Mouse (Mus musculus) olfactory bulb, adult 2 months (tissue): ENCODE measurements around the gene Fam71e1.

Experiments used
- CTCF ChIP-seq: fragments of 200-500 bp; IDR thresholded peaks from 2 replicates; pipeline ENCODE4 v1.5.1; 2012; ENCODE audit warnings: low read depth, mild to moderate bottlenecking, low read length, moderate library complexity; ENCODE audit not compliant: insufficient read depth
- POLR2A ChIP-seq: fragments of 200-500 bp; IDR thresholded peaks from 2 replicates; pipeline ENCODE4 v1.6.1; 2012; ENCODE audit warnings: mild to moderate bottlenecking, low read depth, low read length, moderate library complexity; ENCODE audit not compliant: insufficient read depth

DNA sequence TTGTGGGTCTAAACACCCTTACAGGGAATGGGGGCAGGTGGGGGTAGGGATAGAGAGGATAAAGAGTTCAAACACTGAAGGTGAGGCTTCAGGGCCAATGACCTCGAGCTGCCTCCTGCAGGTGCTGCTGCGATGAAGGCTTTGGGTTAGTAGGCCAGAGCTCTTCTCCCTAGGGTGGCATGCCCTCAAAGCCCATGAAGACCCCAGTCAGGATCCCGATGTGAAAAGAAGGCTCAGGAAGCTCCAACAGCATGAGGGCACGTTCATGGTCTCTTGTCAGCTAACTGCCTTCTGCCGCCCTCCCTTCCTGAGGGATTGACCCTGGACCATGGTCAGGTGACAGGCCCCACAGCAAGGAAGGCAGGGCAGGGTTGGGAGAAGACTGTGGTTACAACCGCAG is 36.3 kb upstream of the Fam71e1 start:
- no peak for TF ChIP-seq POLR2A
- no peak for TF ChIP-seq CTCF
